Mouse (Mus musculus): Measurements from ENCODE around the gene Fth1.
"Not testable (repeated sequence)": the region's sequence is repeated elsewhere in the genome, so short reads cannot be mapped to it uniquely, and the experiment has no call there.

Fth1 gene

GRCm38 (mm10) chr19:9957965-9958364, 22.4 kb upstream of the Fth1 start:
- intact Hi-C loops (cut with DNase I), result no loop called here

GRCm38 (mm10) chr19:9960769-9961168, 19.6 kb upstream of the Fth1 start:
- intact Hi-C loops (cut with DNase I), result no loop called here

GRCm38 (mm10) chr19:9964205-9964916, 16.0 kb upstream of the Fth1 start:
- intact Hi-C loops (cut with DNase I), result no loop called here

- intact Hi-C loops (cut with DNase I), result no loop called here
Measured at GRCm38 (mm10) chr19:9966096-9966867, 14.1 kb upstream of the Fth1 start.

GRCm38 (mm10) chr19:9968081-9968787, 12.2 kb upstream of the Fth1 start:
- intact Hi-C loops (cut with DNase I), result no loop called here

GRCm38 (mm10) chr19:9974853-9975252, 5.5 kb upstream of the Fth1 start:
- intact Hi-C loops (cut with DNase I), result not testable (repeated sequence)

- intact Hi-C loops (cut with DNase I), result no loop called here
Measured at GRCm38 (mm10) chr19:9977085-9977484, 3.3 kb upstream of the Fth1 start.

GRCm38 (mm10) chr19:9978431-9978951, 1.9 kb upstream of the Fth1 start:
- intact Hi-C loops (cut with DNase I), result no loop called here

GRCm38 (mm10) chr19:9979156-9979555, 1.2 kb upstream of the Fth1 start:
- intact Hi-C loops (cut with DNase I), result no loop called here

- intact Hi-C loops (cut with DNase I), result no loop called here
Measured at GRCm38 (mm10) chr19:9981621-9982020, 1.2 kb downstream of the Fth1 start.

GRCm38 (mm10) chr19:9982151-9982851, 1.9 kb downstream of the Fth1 start:
- intact Hi-C loops (cut with DNase I), result no loop called here

GRCm38 (mm10) chr19:9982852-9983542, 2.6 kb downstream of the Fth1 start:
- intact Hi-C loops (cut with DNase I), result no loop called here

- intact Hi-C loops (cut with DNase I), result no loop called here
Measured at GRCm38 (mm10) chr19:9984111-9985055, 4.0 kb downstream of the Fth1 start.

- intact Hi-C loops (cut with DNase I), result no loop called here
Measured at GRCm38 (mm10) chr19:9985190-9985899, 4.9 kb downstream of the Fth1 start.

- intact Hi-C loops (cut with DNase I), result no loop called here
Measured at GRCm38 (mm10) chr19:9985900-9986421, 5.6 kb downstream of the Fth1 start.

GRCm38 (mm10) chr19:9987192-9987591, 6.8 kb downstream of the Fth1 start:
- intact Hi-C loops (cut with DNase I), result no loop called here

GRCm38 (mm10) chr19:9987593-9987992, 7.2 kb downstream of the Fth1 start:
- intact Hi-C loops (cut with DNase I), result no loop called here

- intact Hi-C loops (cut with DNase I), result loop anchor here (1.0 kb wide), 1 partner anchor 72 kb away; no protein-coding TSS in a partner anchor
Measured at GRCm38 (mm10) chr19:9989171-9989883, 8.9 kb downstream of the Fth1 start.

All from adrenal gland (tissue).